Mouse (Mus musculus): ENCODE data around the gene Tent4b. TPM values are rescaled to one million over a fixed set of nuclear protein-coding genes. Genes with fewer than 3 reads are reported as not detected.

Gene Tent4b
- total RNA-seq, 2 experiments from 2014 or later = 16.3 to 18.4 TPM

GRCm38 (mm10) chr8:88239277-88239676, 40.3 kb downstream of the Tent4b start:
- no peak overlapping the region for H3K4me3 ChIP-seq
- no peak for DNase-seq
- TF ChIP-seq CTCF (IDR thresholded peaks at IDR 0.05) = no peak
- no peak overlapping the region for H3K27ac ChIP-seq
- intact Hi-C loops (cut with DNase I) = no loop called here

- no peak for TF ChIP-seq CTCF (IDR thresholded peaks at IDR 0.05)
- no peak for DNase-seq
- no peak overlapping the region for H3K27ac ChIP-seq
- H3K4me3 ChIP-seq = no peak overlapping the region
- intact Hi-C loops (cut with DNase I) = loop anchor here (5.0 kb wide), 3 partner anchors 40 to 125 kb away; partner anchors contain the start of gene Cnep1r1
These were observed 42.9 kb downstream of the Tent4b start for GRCm38 (mm10) chr8:88241871-88242270.

GRCm38 (mm10) chr8:88244298-88244697, 45.3 kb downstream of the Tent4b start:
- intact Hi-C loops (cut with DNase I) = loop anchor here (5.0 kb wide), 3 partner anchors 42 to 127 kb away; partner anchors contain the start of gene Cnep1r1
- peak; percentile 92 for TF ChIP-seq CTCF (IDR thresholded peaks at IDR 0.05)
- DNase-seq = peak; percentile 68

GRCm38 (mm10) chr8:88252791-88253190, 53.8 kb downstream of the Tent4b start:
- no peak for DNase-seq
- H3K4me3 ChIP-seq = no peak overlapping the region
- H3K27ac ChIP-seq = no peak overlapping the region
- intact Hi-C loops (cut with DNase I) = no loop called here
- peak; percentile 51 for TF ChIP-seq CTCF (IDR thresholded peaks at IDR 0.05)

More at GRCm38 (mm10) chr8:88244298-88244697, 45.3 kb downstream of the Tent4b start:
- Histone ChIP-seq H3K27ac (no peak overlapping the region), H3K4me3 (no peak overlapping the region)

GRCm38 (mm10) chr8:88254957-88255356, 55.9 kb downstream of the Tent4b start:
- no peak for DNase-seq
- Histone ChIP-seq H3K27ac (no peak overlapping the region), H3K4me3 (no peak overlapping the region)
- no peak for TF ChIP-seq CTCF (IDR thresholded peaks at IDR 0.05)
- intact Hi-C loops (cut with DNase I) = no loop called here

GRCm38 (mm10) chr8:88258024-88258423, 59.0 kb downstream of the Tent4b start:
- H3K4me3 ChIP-seq = no peak overlapping the region
- intact Hi-C loops (cut with DNase I) = no loop called here
- TF ChIP-seq CTCF (IDR thresholded peaks at IDR 0.05) = no peak
- no peak for DNase-seq
- no peak overlapping the region for H3K27ac ChIP-seq

GRCm38 (mm10) chr8:88258544-88258943, 59.5 kb downstream of the Tent4b start:
- DNase-seq = no peak
- Histone ChIP-seq H3K27ac (no peak overlapping the region), H3K4me3 (no peak overlapping the region)
- no peak for TF ChIP-seq CTCF (IDR thresholded peaks at IDR 0.05)
- intact Hi-C loops (cut with DNase I) = no loop called here

GRCm38 (mm10) chr8:88260466-88260980, 61.5 kb downstream of the Tent4b start:
- no peak for TF ChIP-seq CTCF (IDR thresholded peaks at IDR 0.05)
- intact Hi-C loops (cut with DNase I) = loop anchor here (10.0 kb wide), 1 partner anchor 434 kb away; the partner anchor contains the start of gene Cyld
- H3K4me3 ChIP-seq = no peak overlapping the region
- no peak for DNase-seq
- H3K27ac ChIP-seq = no peak overlapping the region

- Histone ChIP-seq H3K4me3 (no peak overlapping the region), H3K27ac (no peak overlapping the region)
- no peak for DNase-seq
- no peak for TF ChIP-seq CTCF (IDR thresholded peaks at IDR 0.05)
- intact Hi-C loops (cut with DNase I) = loop anchor here (10.0 kb wide), 1 partner anchor 432 kb away; the partner anchor contains the start of gene Cyld
These were observed 64.0 kb downstream of the Tent4b start for GRCm38 (mm10) chr8:88262831-88263635.

GRCm38 (mm10) chr8:88265511-88265910, 66.5 kb downstream of the Tent4b start:
- intact Hi-C loops (cut with DNase I) = loop anchor here (10.0 kb wide), 1 partner anchor 429 kb away; the partner anchor contains the start of gene Cyld
- Histone ChIP-seq H3K4me3 (no peak overlapping the region), H3K27ac (no peak overlapping the region)
- no peak for TF ChIP-seq CTCF (IDR thresholded peaks at IDR 0.05)
- no peak for DNase-seq

- TF ChIP-seq CTCF (IDR thresholded peaks at IDR 0.05) = peak; percentile 100
- peak; percentile 86 for DNase-seq
- intact Hi-C loops (cut with DNase I) = loop anchor here (2.0 to 10.0 kb wide), 3 partner anchors 93 to 429 kb away; partner anchors contain the start of gene Cyld
- Histone ChIP-seq H3K4me3 (no peak overlapping the region), H3K27ac (no peak overlapping the region)
These were observed 67.3 kb downstream of the Tent4b start for GRCm38 (mm10) chr8:88266170-88266800.

GRCm38 (mm10) chr8:88266801-88267403, 67.9 kb downstream of the Tent4b start:
- intact Hi-C loops (cut with DNase I) = loop anchor here (2.0 to 10.0 kb wide), 3 partner anchors 92 to 428 kb away; partner anchors contain the start of gene Cyld
- H3K4me3 ChIP-seq = no peak overlapping the region
- TF ChIP-seq CTCF (IDR thresholded peaks at IDR 0.05) = no peak
- no peak for DNase-seq
- H3K27ac ChIP-seq = no peak overlapping the region
